Mouse (Mus musculus) G1E (cell line): ENCODE measurements at regions not wholly inside any gene's neighbourhood (a gene's known extent, or its start where the extent isn't known, plus 50 kb on each side); places are given as distances from the start of the nearest gene placed in this dataset.

Experiments used
- ATAC-seq: 2 replicates; pipeline ENCODE4 v1.8.0; 2016; ENCODE audit warnings: mild to moderate bottlenecking; ENCODE audit not compliant: insufficient number of reproducible peaks, poor library complexity, low FRiP score, severe bottlenecking; ENCODE audit errors: extremely low read depth
- DNase-seq: peaks from one replicate; pipeline ENCODE4 v3.0.0; 2012; ENCODE audit warnings: low spot score
- H3K27me3 ChIP-seq: 2 replicates; pipeline ENCODE4 v1.6.1; 2012; ENCODE audit warnings: mild to moderate bottlenecking, low read length, inconsistent platforms; ENCODE audit not compliant: insufficient read depth
- H3K36me3 ChIP-seq: replicated peaks from 2 replicates; pipeline ENCODE3; 2012; ENCODE audit warnings: mild to moderate bottlenecking, inconsistent platforms
- H3K4me1 ChIP-seq: 2 replicates; pipeline ENCODE4 v1.6.1; 2012; ENCODE audit warnings: low read depth, low read length, inconsistent platforms, mixed read lengths; ENCODE audit not compliant: insufficient read depth
- H3K4me3 ChIP-seq: 2 replicates; pipeline ENCODE4 v1.5.1; 2012; ENCODE audit warnings: low read depth, mild to moderate bottlenecking, inconsistent platforms, low read length, moderate library complexity, mixed read lengths
- H3K9me3 ChIP-seq: replicated peaks from 2 replicates; pipeline ENCODE4 v1.6.1; 2012; ENCODE audit warnings: inconsistent platforms
- CTCF ChIP-seq: IDR thresholded peaks from 2 replicates; pipeline ENCODE4 v1.5.1; 2012; ENCODE audit warnings: low read depth, low read length, inconsistent platforms, mixed read lengths
- GATA1 ChIP-seq: IDR thresholded peaks from 2 replicates; pipeline ENCODE4 v1.6.1; 2012; ENCODE audit warnings: borderline replicate concordance, low read length, inconsistent platforms, mixed read lengths
- GATA2 ChIP-seq: IDR thresholded peaks from 2 replicates; pipeline ENCODE4 v1.6.1; 2012; ENCODE audit warnings: low read depth, low read length, inconsistent platforms, borderline replicate concordance
- POLR2AphosphoS5 ChIP-seq: IDR thresholded peaks from 2 replicates; pipeline ENCODE4 v1.6.1; 2012; ENCODE audit warnings: low read depth, low read length, inconsistent platforms; ENCODE audit not compliant: insufficient replicate concordance
- TAL1 ChIP-seq: conservative IDR thresholded peaks from 2 replicates; pipeline ENCODE4 v1.6.1; 2012; ENCODE audit warnings: low read depth, low read length, inconsistent platforms, mixed read lengths

- Histone ChIP-seq H3K9me3 (peaks cover 79% of the 10 kb centered on the region), H3K27me3 (no peaks in the 10 kb centered on the region), H3K4me1 (no peaks in the 10 kb centered on the region), H3K36me3 (no peaks in the 10 kb centered on the region), H3K4me3 (no peak overlapping the region)
- ATAC-seq (no peak), DNase-seq (no peak)
- no peak for TF ChIP-seq GATA1
- no peak for TF ChIP-seq GATA2
- TF ChIP-seq CTCF, result no peak
- TF ChIP-seq TAL1, result no peak
- no peak for TF ChIP-seq POLR2AphosphoS5
Observed at GRCm38 (mm10) chr2:166254581-166254980, 99.1 kb upstream of the Sulf2 start.

- Histone ChIP-seq H3K4me3 (no peak overlapping the region), H3K4me1 (no peaks in the 10 kb centered on the region), H3K36me3 (no peaks in the 10 kb centered on the region), H3K27me3 (no peaks in the 10 kb centered on the region), H3K9me3 (peaks cover 79% of the 10 kb centered on the region)
- no peak for ATAC-seq
- no peak for DNase-seq
- TF ChIP-seq GATA1 (no peak), TAL1 (no peak), GATA2 (no peak), CTCF (no peak), POLR2AphosphoS5 (no peak)
Observed at GRCm38 (mm10) chr2:166252107-166252506, 96.6 kb upstream of the Sulf2 start.

- H3K36me3 ChIP-seq, result no peaks in the 10 kb centered on the region
- no peak overlapping the region for H3K4me3 ChIP-seq
- peaks cover 79% of the 10 kb centered on the region for H3K9me3 ChIP-seq
- ATAC-seq, result no peak
- no peaks in the 10 kb centered on the region for H3K4me1 ChIP-seq
- no peak for DNase-seq
- no peaks in the 10 kb centered on the region for H3K27me3 ChIP-seq
- no peak for TF ChIP-seq TAL1
- TF ChIP-seq POLR2AphosphoS5, result no peak
- no peak for TF ChIP-seq CTCF
- no peak for TF ChIP-seq GATA2
- no peak for TF ChIP-seq GATA1
Observed at GRCm38 (mm10) chr2:166251421-166251820, 96.0 kb upstream of the Sulf2 start.

GRCm38 (mm10) chr2:166250571-166250970 lies 95.1 kb upstream of the Sulf2 start:
- TF ChIP-seq TAL1 (no peak), CTCF (no peak), GATA2 (no peak), POLR2AphosphoS5 (no peak), GATA1 (no peak)
- Histone ChIP-seq H3K9me3 (peaks cover 79% of the 10 kb centered on the region), H3K27me3 (no peaks in the 10 kb centered on the region), H3K4me1 (no peaks in the 10 kb centered on the region), H3K36me3 (no peaks in the 10 kb centered on the region), H3K4me3 (no peak overlapping the region)
- ATAC-seq, result no peak
- no peak for DNase-seq

GRCm38 (mm10) chr2:166249338-166249950 lies 94.0 kb upstream of the Sulf2 start:
- DNase-seq (no peak), ATAC-seq (no peak)
- peaks cover 79% of the 10 kb centered on the region for H3K9me3 ChIP-seq
- H3K4me1 ChIP-seq, result no peaks in the 10 kb centered on the region
- no peak for TF ChIP-seq TAL1
- TF ChIP-seq GATA2, result no peak
- no peaks in the 10 kb centered on the region for H3K36me3 ChIP-seq
- H3K27me3 ChIP-seq, result no peaks in the 10 kb centered on the region
- no peak overlapping the region for H3K4me3 ChIP-seq

GRCm38 (mm10) chr2:166246401-166247189 lies 91.1 kb upstream of the Sulf2 start:
- DNase-seq, result no peak
- ATAC-seq, result no peak
- Histone ChIP-seq H3K36me3 (no peaks in the 10 kb centered on the region), H3K27me3 (no peaks in the 10 kb centered on the region), H3K4me1 (no peaks in the 10 kb centered on the region), H3K9me3 (peaks cover 90% of the 10 kb centered on the region), H3K4me3 (no peak overlapping the region)
- TF ChIP-seq POLR2AphosphoS5 (no peak), TAL1 (no peak), GATA2 (no peak), CTCF (no peak), GATA1 (no peak)

- Histone ChIP-seq H3K27me3 (no peaks in the 10 kb centered on the region), H3K4me3 (no peak overlapping the region; the same call in 1 of the 2 replicates), H3K4me1 (no peaks in the 10 kb centered on the region), H3K9me3 (peaks cover 84% of the 10 kb centered on the region), H3K36me3 (no peaks in the 10 kb centered on the region)
- no peak for TF ChIP-seq GATA1
- no peak for TF ChIP-seq GATA2
- TF ChIP-seq TAL1, result no peak
- no peak for TF ChIP-seq CTCF
- no peak for TF ChIP-seq POLR2AphosphoS5
- DNase-seq (no peak), ATAC-seq (no peak)
Observed at GRCm38 (mm10) chr2:166245219-166245618, 89.8 kb upstream of the Sulf2 start.
